Mouse (Mus musculus): ENCODE data around the gene Cln5. TPM values are rescaled to one million over a fixed set of nuclear protein-coding genes. Genes with fewer than 3 reads are reported as not detected.

The Cln5 gene
- polyA plus RNA-seq, 1 experiment from 2014 or later = 16.2 TPM

DNA sequence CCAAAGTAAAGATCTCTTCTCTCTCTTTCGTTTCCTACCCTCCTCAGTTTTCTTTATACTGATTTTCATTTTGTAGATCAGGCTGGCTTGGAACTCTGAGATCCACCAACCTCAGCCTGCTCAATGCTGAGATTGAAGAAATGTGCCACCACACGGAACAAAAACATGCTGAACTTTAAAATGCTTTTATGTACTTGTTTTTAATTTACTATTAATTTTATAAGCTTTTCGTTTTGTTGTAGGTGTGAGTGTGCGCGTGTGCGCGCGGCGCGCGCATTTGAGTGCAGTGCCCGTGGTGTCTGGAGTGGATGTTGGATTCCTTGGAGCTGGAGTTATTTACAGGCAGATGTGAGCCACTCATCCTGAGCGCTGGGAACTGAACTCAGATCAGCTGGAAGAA is 30.3 kb downstream of the Cln5 start:
- Histone ChIP-seq H3K9ac (no peak overlapping the region), H3K36me3 (peaks cover under 1% of the 10 kb centered on the region; the same call in 1 of the 2 replicates), H3K27me3 (no peaks in the 10 kb centered on the region), H3K4me3 (no peak overlapping the region), H3K4me2 (no peak overlapping the region), H3K4me1 (replicated peaks) (peaks cover 31% of the 10 kb centered on the region), H3K27ac (replicated peaks) (no peak overlapping the region), H3K9me3 (no peaks in the 10 kb centered on the region)
- WGBS = 85% methylated on average over 13 of the region's 13 CpGs
- no peak for ATAC-seq (ENCODE audit: low read depth)

DNA sequence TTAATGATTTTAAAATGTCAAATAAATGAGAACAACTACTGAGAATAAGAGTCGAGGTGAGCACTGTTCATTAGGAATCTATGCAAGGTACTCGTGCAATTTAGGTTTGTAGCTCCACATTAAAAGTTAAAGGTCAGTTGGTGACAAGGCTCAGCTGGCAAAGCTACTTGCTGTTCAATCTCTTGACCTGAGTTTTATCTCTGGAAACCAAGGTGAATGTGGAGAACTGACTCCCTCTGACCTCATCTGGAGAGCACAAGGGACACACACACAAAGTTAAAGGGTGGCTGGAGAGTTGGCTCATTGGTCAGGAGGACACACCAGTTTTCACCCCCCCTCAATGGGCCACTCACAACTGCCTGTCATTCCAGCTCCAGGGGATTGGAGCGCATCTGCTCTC is 31.2 kb downstream of the Cln5 start:
- ATAC-seq (ENCODE audit: low read depth) = no peak
- Histone ChIP-seq H3K27me3 (no peaks in the 10 kb centered on the region), H3K9me3 (no peaks in the 10 kb centered on the region), H3K9ac (no peak overlapping the region), H3K4me3 (no peak overlapping the region), H3K27ac (replicated peaks) (no peak overlapping the region), H3K4me1 (replicated peaks) (peaks cover 23% of the 10 kb centered on the region), H3K4me2 (no peak overlapping the region), H3K36me3 (no peaks in the 10 kb centered on the region)
- 76% methylated on average over 3 of the region's 3 CpGs for WGBS

DNA sequence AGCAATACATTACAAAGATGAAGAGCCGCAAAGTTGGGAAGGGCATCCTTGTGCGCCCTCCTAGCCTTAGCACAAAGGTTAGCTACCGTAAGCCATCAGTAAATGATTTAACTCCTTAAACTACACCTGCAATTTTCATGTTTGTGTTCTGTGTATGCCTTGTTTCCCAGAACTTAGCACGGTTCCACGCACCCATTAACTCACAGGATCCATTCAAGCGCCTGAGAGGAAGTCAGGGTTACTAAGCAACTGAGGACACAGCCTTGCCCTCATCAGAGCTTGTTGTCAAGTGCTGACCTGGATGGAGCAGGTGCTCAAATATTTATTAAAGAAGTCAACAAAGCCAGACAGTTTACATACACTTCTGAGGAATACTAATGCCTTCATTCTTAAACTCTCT is 32.2 kb downstream of the Cln5 start:
- Histone ChIP-seq H3K9me3 (no peaks in the 10 kb centered on the region), H3K36me3 (no peaks in the 10 kb centered on the region), H3K4me1 (replicated peaks) (peaks cover 12% of the 10 kb centered on the region), H3K4me2 (no peak overlapping the region), H3K9ac (no peak overlapping the region), H3K4me3 (no peak overlapping the region), H3K27ac (replicated peaks) (no peak overlapping the region), H3K27me3 (no peaks in the 10 kb centered on the region)
- WGBS = 63% methylated on average over 6 of the region's 6 CpGs
- ATAC-seq (ENCODE audit: low read depth) = no peak

DNA sequence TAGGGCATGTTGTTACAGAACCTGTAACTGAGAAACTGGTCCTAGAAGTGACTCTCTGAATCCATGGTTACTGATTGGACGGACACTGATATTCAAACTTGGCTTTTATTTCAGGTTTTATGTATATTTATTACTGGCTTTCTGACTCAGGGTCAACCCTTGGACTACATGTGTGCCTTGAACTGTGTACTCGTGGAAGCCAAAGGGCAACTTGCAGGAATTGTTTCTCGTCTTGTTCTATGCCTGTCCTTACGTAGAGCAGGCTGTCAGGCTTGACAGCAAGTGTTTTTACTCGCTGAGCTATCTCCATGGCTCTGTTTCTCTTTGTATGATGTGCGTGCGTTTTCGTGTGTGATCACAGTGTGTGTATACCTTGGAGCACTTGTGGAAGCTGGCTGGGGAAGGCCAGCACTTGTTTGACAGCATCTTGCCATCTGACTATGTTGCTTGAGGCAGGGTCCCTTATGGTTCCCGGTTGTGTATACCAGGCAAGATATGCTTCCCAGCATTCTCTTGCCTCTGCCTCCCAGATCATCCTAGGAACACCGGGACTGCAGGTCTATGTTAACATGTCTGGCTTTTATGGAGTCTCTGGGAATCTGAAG is 32.8 kb downstream of the Cln5 start:
- ATAC-seq (ENCODE audit: low read depth) = no peak
- WGBS = 82% methylated on average over 10 of the region's 10 CpGs
- no peak overlapping the region for H3K4me2 ChIP-seq
- peaks cover 7% of the 10 kb centered on the region for H3K4me1 ChIP-seq (replicated peaks)
- H3K27ac ChIP-seq (replicated peaks) = no peak overlapping the region
- no peak overlapping the region for H3K9ac ChIP-seq
- no peaks in the 10 kb centered on the region for H3K27me3 ChIP-seq
- no peak overlapping the region for H3K4me3 ChIP-seq
- H3K9me3 ChIP-seq = no peaks in the 10 kb centered on the region
- H3K36me3 ChIP-seq = no peaks in the 10 kb centered on the region

DNA sequence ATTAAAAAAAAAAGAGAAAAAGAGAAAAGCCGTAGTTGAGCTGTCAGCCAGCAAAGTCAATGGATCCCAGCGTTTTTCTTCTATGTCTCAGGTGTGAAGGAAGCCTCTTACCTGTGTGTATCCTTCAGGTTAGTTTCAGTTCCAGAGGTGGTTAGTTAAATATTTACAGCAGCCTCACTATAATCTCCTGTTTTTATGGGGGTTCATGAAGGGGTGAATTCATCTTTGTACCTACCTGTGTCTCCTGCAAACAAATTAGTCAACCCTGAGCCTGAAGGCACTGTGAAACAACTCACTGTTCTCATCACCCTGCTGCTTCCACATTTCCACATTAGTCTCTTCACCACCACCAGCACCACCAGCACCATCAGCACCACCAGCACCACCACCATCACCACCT is 36.3 kb downstream of the Cln5 start:
- 97% methylated on average over 2 of the region's 2 CpGs for WGBS
- no peaks in the 10 kb centered on the region for H3K4me1 ChIP-seq (replicated peaks)

DNA sequence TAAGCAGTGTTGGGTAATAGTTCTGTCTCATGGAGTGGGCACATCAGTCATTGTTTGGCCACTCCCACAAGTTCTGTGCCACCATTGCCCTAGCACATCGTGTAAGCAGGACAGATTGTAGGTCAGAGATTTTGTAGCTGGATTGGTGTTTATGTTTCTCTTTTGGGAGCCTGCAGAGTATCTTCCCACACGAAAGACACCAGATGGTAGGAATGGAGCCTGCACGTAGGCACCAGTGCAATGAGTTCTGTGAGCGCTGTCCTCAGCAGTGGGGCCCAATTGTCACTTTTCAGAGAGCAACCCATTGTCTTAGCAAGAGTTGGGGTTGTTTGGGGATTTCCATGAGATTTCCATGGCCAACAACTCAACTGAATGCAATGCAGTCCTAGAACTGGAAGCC is 40.0 kb downstream of the Cln5 start:
- no peaks in the 10 kb centered on the region for H3K27me3 ChIP-seq
- H3K4me3 ChIP-seq = no peak overlapping the region
- H3K9ac ChIP-seq = no peak overlapping the region
- 86% methylated on average over 4 of the region's 4 CpGs for WGBS
- H3K27ac ChIP-seq (replicated peaks) = no peak overlapping the region
- ATAC-seq (ENCODE audit: low read depth) = no peak
- peaks cover 29% of the 10 kb centered on the region for H3K36me3 ChIP-seq
- H3K4me2 ChIP-seq = no peak overlapping the region
- no peaks in the 10 kb centered on the region for H3K9me3 ChIP-seq
- no peaks in the 10 kb centered on the region for H3K4me1 ChIP-seq (replicated peaks)

More for the DNA sequence above, 36.3 kb downstream of the Cln5 start:
- Histone ChIP-seq H3K27me3 (no peaks in the 10 kb centered on the region), H3K4me3 (no peak overlapping the region), H3K9ac (no peak overlapping the region), H3K4me2 (no peak overlapping the region), H3K36me3 (0 out of 2 replicates have a peak, but pooled peaks cover 4% of the 10 kb centered on the region), H3K27ac (replicated peaks) (no peak overlapping the region), H3K9me3 (no peaks in the 10 kb centered on the region)
- ATAC-seq (ENCODE audit: low read depth) = no peak

DNA sequence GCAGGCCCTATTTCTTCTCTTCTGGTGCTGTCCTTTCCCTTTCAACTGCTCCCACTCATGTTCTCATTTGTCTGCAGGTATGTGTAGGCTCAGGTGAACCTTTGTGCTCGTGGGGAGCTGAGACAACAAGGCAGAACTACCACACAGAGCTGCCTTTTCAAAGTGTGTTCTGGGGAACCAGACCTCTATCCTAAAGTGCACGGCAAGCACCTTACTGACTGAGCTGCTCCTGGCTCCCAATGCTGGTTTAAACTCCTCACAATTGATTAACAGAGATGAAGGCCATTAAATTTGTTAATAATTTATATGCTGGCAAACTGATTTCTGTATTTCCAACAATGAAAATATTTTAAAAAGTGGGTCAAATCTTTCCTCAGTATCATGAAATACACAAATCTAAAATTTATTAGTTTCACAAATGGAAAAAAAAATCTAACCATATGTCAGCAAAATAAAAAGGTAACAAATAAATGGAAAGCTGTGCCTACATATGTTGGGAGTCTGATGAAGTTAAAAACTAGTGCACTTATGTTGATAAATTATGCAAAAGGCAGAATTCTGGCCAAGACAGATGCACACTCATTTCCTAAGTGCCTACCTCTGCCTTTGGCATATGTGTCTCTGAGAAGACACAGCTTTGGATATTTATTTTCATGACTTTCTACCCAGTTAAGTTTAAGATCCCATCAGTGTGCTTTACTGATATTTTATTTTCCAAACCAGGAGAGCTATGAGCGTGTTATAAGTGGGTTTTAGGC is 42.8 kb downstream of the Cln5 start:
- Histone ChIP-seq H3K27me3 (no peaks in the 10 kb centered on the region), H3K4me1 (replicated peaks) (no peaks in the 10 kb centered on the region), H3K4me2 (no peak overlapping the region), H3K9ac (no peak overlapping the region), H3K9me3 (no peaks in the 10 kb centered on the region), H3K27ac (replicated peaks) (no peak overlapping the region), H3K36me3 (peaks cover 57% of the 10 kb centered on the region), H3K4me3 (no peak overlapping the region)
- no peak for ATAC-seq (ENCODE audit: low read depth)
- 93% methylated on average over 3 of the region's 3 CpGs for whole genome bisulfite sequencing

DNA sequence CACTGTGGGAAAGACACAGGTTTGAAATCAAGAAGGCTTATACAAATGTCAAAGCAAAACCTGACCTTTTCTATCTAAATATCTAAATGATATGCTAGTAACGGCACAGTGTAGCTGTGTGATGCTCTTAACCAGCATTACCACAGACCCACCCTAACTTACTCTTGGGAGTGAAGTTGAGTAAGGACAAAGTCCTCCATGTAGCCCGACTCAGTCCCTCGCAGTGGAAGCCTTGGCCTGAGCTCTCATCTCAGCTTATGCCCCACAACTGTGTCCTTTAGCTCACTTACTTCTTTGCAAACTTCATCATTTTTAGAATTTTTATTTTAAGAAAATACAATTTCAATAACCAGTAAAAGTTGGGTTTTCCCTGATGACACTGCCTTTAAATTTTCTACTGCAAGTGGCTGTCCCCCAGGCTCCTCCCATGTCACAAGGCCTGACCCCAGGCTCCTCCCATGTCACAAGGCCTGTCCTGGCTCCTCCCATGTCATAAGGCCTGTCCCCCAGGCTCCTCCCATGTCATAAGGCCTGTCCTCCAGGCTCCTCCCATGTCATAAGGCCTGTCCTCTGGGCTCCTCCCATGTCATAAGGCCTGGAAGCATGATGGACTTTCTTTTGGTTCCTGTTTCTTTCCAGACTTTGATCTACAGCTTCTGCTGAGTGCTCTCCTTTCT is 45.1 kb downstream of the Cln5 start:
- Histone ChIP-seq H3K9me3 (no peaks in the 10 kb centered on the region), H3K36me3 (peaks cover 75% of the 10 kb centered on the region), H3K4me1 (replicated peaks) (no peaks in the 10 kb centered on the region), H3K4me3 (no peak overlapping the region), H3K9ac (no peak overlapping the region), H3K27me3 (no peaks in the 10 kb centered on the region), H3K4me2 (no peak overlapping the region), H3K27ac (replicated peaks) (no peak overlapping the region)
- ATAC-seq (ENCODE audit: low read depth) = no peak
- 94% methylated on average over 3 of the region's 3 CpGs for WGBS

DNA sequence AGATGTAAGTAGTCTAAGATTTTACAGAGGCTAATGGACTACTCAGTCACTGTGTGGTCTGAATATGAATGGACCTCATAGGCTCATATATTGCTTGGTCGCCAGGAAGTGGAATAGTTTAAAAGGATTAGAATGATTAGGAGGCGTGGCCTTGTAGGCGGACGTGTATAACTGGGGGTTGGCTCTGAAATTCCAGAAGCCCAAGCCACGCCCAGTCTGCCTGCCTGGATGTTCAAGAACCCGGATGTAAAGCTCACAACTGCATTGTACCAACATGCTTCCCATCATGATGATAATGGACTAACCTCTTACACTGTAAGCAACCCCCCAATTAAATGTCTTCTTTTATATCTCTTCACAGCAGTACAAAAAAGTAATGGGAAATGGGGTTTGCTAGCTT is 55.7 kb downstream of the Cln5 start:
- Histone ChIP-seq H3K27me3 (no peaks in the 10 kb centered on the region), H3K36me3 (peaks cover 79% of the 10 kb centered on the region), H3K27ac (replicated peaks) (no peak overlapping the region), H3K4me1 (replicated peaks) (no peaks in the 10 kb centered on the region), H3K4me2 (no peak overlapping the region), H3K9me3 (no peaks in the 10 kb centered on the region), H3K9ac (no peak overlapping the region), H3K4me3 (no peak overlapping the region)
- no peak for ATAC-seq (ENCODE audit: low read depth)
- WGBS = 86% methylated on average over 6 of the region's 6 CpGs

Other genes with a start within 250 kb of the Cln5 start
- gene Kctd12, start 87.6 kb upstream of the Cln5 start, polyA plus RNA-seq (2015; fragmentation: Nextera tagmentation; extraction: Ambion mirVana) = 10.8 and 11.1 TPM in 2 replicates
- gene Acod1, start 23.2 kb upstream of the Cln5 start, polyA plus RNA-seq (2015; fragmentation: Nextera tagmentation; extraction: Ambion mirVana) = not detected in 2 replicates
- 25.0 and 26.5 TPM in 2 replicates for gene Fbxl3, start 29.4 kb downstream of the Cln5 start, polyA plus RNA-seq (2015; fragmentation: Nextera tagmentation; extraction: Ambion mirVana)

Data from neural tube, embryonic 13.5 days (tissue).